Comparison of ENCODE assay signal across 10 mouse cellular contexts in genomic region chr11:116071510-116071909, GRCm38 (mm10). TPM values are rescaled to one million over a fixed set of nuclear protein-coding genes. Genes with fewer than 3 reads are reported as not detected.
A peak's percentile ranks its signal among the peaks of the same experiment; 100 is the strongest.
DNase-seq lines count a peak whose midpoint lies in the region; ATAC-seq and TF ChIP-seq lines count a peak whose summit lies in the region.
"Had no signal": no experiment of that assay in that cellular context is flagged by ENCODE, and none has a peak within 500 bp of the region (broad histone marks: within the 10 kb centered on the region; RNA-seq: fewer than 3 reads in every experiment).

No protein-coding gene starts in this region.

- peak; percentile 22 for DNase-seq in gastrocnemius, adult 2 months
- no peak for DNase-seq in gastrocnemius, adult 8-10 months (ENCODE audit: low spot score in 2 of 2)
- peak; percentile 73 for DNase-seq in A20 (ENCODE audit: low read depth, low spot score)
- DNase-seq in WW6 (ENCODE audit: low read depth, low spot score) = peak; percentile 61
- no peak for DNase-seq in adrenal gland, adult 8-10 months
- no peak for DNase-seq in left cerebral cortex, postnatal 4 days
- DNase-seq: adrenal gland, adult 2 months; gastrocnemius, postnatal 25 days had no signal

- intact Hi-C loops in gastrocnemius, adult 2 months (cut with DNase I) = no loop called here
- intact Hi-C loops in left cerebral cortex, postnatal 4 days (cut with DNase I) = no loop called here

- no peak overlapping the region for H3K4me3 ChIP-seq in gastrocnemius, adult 2 months

- no peak overlapping the region for H3K27ac ChIP-seq in gastrocnemius, adult 2 months

- peak; percentile 56 for ATAC-seq in megakaryocyte, adult 5-6 weeks (ENCODE audit: poor library complexity, severe bottlenecking)
- ATAC-seq in monocyte, adult 5-6 weeks (replicated peaks; ENCODE audit: insufficient number of reproducible peaks, low FRiP score, low TSS enrichment, poor library complexity, severe bottlenecking) = no peak

- peak; percentile 45 for TF ChIP-seq CTCF in gastrocnemius, adult 2 months (IDR thresholded peaks at IDR 0.05)

RNA-seq across cellular contexts. Expression of gene Unc13d, which starts 6.3 kb away (rescaled TPM):
- total RNA-seq in gastrocnemius, adult 2 months (2021) = under 1 TPM; 0.13 to 0.50 TPM
- total RNA-seq in gastrocnemius, adult 8-10 months (2022) = under 1 TPM; 0.34 to 0.56 (median 0.46) TPM
- 16.5 and 18.2 TPM in 2 replicates for total RNA-seq in megakaryocyte, adult 5-6 weeks (2015)
- 26.7 and 27.7 TPM in 2 replicates for total RNA-seq in megakaryocyte, adult 5-6 weeks (2017)
- 27.7 to 53.1 TPM (median 29.1 TPM) in 3 replicates for total RNA-seq in monocyte, adult 5-6 weeks (2017)
- total RNA-seq in adrenal gland, adult 8-10 months (2022) = 1 to 10 TPM in 3 of 4 experiments, under 1 TPM in 1; 0.75 to 1.6 (median 1.4) TPM
- 1 to 10 TPM in 1 of 2 experiments, under 1 TPM in 1; 0.56 to 1.2 TPM for total RNA-seq in left cerebral cortex, postnatal 4 days (2021)

RNA-seq across cellular contexts. Expression of gene Wbp2, which starts 15.3 kb away (rescaled TPM):
- 10 to 100 TPM; 77.2 to 81.8 TPM for total RNA-seq in gastrocnemius, adult 2 months (2021)
- 10 to 100 TPM; 78.6 to 91.0 (median 90.1) TPM for total RNA-seq in gastrocnemius, adult 8-10 months (2022)
- 89.9 and 100 TPM in 2 replicates for total RNA-seq in megakaryocyte, adult 5-6 weeks (2015)
- 39.5 and 49.8 TPM in 2 replicates for total RNA-seq in megakaryocyte, adult 5-6 weeks (2017)
- 59.0 to 73.8 TPM (median 62.7 TPM) in 3 replicates for total RNA-seq in monocyte, adult 5-6 weeks (2017)
- 100 to 1,000 TPM; 194 to 199 (median 196) TPM for total RNA-seq in adrenal gland, adult 8-10 months (2022)
- total RNA-seq in left cerebral cortex, postnatal 4 days (2021) = 100 to 1,000 TPM; 171 to 176 TPM

RNA-seq across cellular contexts. Expression of gene Unk, which starts 41.4 kb away (rescaled TPM):
- 1 to 10 TPM; 7.0 to 7.4 TPM for total RNA-seq in gastrocnemius, adult 2 months (2021)
- 1 to 10 TPM; 4.3 to 6.8 (median 5.3) TPM for total RNA-seq in gastrocnemius, adult 8-10 months (2022)
- 10.1 and 10.5 TPM in 2 replicates for total RNA-seq in megakaryocyte, adult 5-6 weeks (2015)
- total RNA-seq in megakaryocyte, adult 5-6 weeks (2017) = 7.8 and 8.3 TPM in 2 replicates
- total RNA-seq in monocyte, adult 5-6 weeks (2017) = 8.3 to 18.3 TPM (median 11.6 TPM) in 3 replicates
- 10 to 100 TPM; 19.7 to 45.2 (median 29.6) TPM for total RNA-seq in adrenal gland, adult 8-10 months (2022)
- total RNA-seq in left cerebral cortex, postnatal 4 days (2021) = 10 to 100 TPM; 38.8 to 42.9 TPM

RNA-seq across cellular contexts. Expression of gene H3f3b, which starts 43.7 kb away (rescaled TPM):
- 10 to 100 TPM; 55.9 to 58.7 TPM for total RNA-seq in gastrocnemius, adult 2 months (2021)
- 10 to 100 TPM; 45.7 to 88.7 (median 59.5) TPM for total RNA-seq in gastrocnemius, adult 8-10 months (2022)
- total RNA-seq in megakaryocyte, adult 5-6 weeks (2015) = 756 and 808 TPM in 2 replicates
- 735 and 795 TPM in 2 replicates for total RNA-seq in megakaryocyte, adult 5-6 weeks (2017)
- total RNA-seq in monocyte, adult 5-6 weeks (2017) = 1,370 to 2,118 TPM (median 2,068 TPM) in 3 replicates
- 100 to 1,000 TPM; 302 to 413 (median 377) TPM for total RNA-seq in adrenal gland, adult 8-10 months (2022)
- 100 to 1,000 TPM; 510 to 587 TPM for total RNA-seq in left cerebral cortex, postnatal 4 days (2021)

RNA-seq across cellular contexts. Expression of gene Trim47, which starts 55.5 kb away (rescaled TPM):
- 10 to 100 TPM in 1 of 2 experiments, 1 to 10 TPM in 1; 6.0 to 12.2 TPM for total RNA-seq in gastrocnemius, adult 2 months (2021)
- total RNA-seq in gastrocnemius, adult 8-10 months (2022) = 1 to 10 TPM; 5.7 to 7.6 (median 6.3) TPM
- 0.47 TPM in 1 of 2 replicates, not detected in the other for total RNA-seq in megakaryocyte, adult 5-6 weeks (2015)
- total RNA-seq in megakaryocyte, adult 5-6 weeks (2017) = 0.07 TPM in 1 of 2 replicates, not detected in the other
- total RNA-seq in monocyte, adult 5-6 weeks (2017) = not detected in 3 replicates
- total RNA-seq in adrenal gland, adult 8-10 months (2022) = 10 to 100 TPM; 11.1 to 20.4 (median 16.4) TPM
- 1 to 10 TPM; 9.2 to 9.3 TPM for total RNA-seq in left cerebral cortex, postnatal 4 days (2021)

Comparison
In these comparisons a context has a peak if more than half of its experiments do, and no peak if none do; other contexts are left out.
1. DNase-seq: peak in gastrocnemius, adult 2 months (single experiment), A20 (single experiment) and WW6 (single experiment); none in gastrocnemius, adult 8-10 months (0 of 2), adrenal gland, adult 8-10 months (single experiment) and left cerebral cortex, postnatal 4 days (single experiment).
2. RNA of gene Unc13d, which starts 6.3 kb away (total RNA-seq): 27.7 to 53.1 TPM in monocyte, adult 5-6 weeks and 16.5 to 27.7 TPM in megakaryocyte, adult 5-6 weeks; 0.75 to 1.6 TPM in adrenal gland, adult 8-10 months, 0.56 to 1.2 TPM in left cerebral cortex, postnatal 4 days, 0.34 to 0.56 TPM in gastrocnemius, adult 8-10 months and 0.13 to 0.50 TPM in gastrocnemius, adult 2 months; every median in the first group is over 4 times any median in the second.